Mouse (Mus musculus): ENCODE measurements around the gene Prkca. TPM values are rescaled to one million over a fixed set of nuclear protein-coding genes. Genes with fewer than 3 reads are reported as not detected.
"Not testable (repeated sequence)": the region's sequence is repeated elsewhere in the genome, so short reads cannot be mapped to it uniquely, and the experiment has no call there.

The Prkca gene
- polyA plus RNA-seq, 1 experiment, result 7.4 TPM

DNA sequence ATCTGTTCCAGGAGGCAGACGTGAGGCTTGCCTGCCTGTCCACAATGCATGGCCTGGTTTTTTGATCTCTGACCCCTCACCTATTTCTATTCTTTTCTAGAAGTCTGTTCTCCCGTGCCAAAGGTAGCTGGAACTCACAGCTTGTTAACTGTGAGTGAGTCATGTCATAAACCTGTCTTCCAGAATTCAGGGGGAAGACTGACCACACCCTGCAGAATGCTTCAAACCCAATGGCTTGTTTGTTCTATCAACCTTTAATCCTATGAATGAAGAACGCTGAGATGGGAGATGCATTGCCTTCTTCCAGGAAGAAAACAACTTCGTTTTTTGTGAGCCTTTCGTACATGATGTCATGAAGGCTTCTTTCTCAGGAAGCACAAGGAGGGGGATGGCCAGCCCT is 223.0 kb downstream of the Prkca start:
- Histone ChIP-seq H3K4me3 (ENCODE audit: insufficient read depth, low read depth, low read length) (no peak overlapping the region), H3K27ac (replicated peaks; ENCODE audit: low read depth, low read length) (no peak overlapping the region), H3K4me1 (ENCODE audit: control insufficient read depth, insufficient read depth, insufficient read length, low read length) (no peaks in the 10 kb centered on the region)

DNA sequence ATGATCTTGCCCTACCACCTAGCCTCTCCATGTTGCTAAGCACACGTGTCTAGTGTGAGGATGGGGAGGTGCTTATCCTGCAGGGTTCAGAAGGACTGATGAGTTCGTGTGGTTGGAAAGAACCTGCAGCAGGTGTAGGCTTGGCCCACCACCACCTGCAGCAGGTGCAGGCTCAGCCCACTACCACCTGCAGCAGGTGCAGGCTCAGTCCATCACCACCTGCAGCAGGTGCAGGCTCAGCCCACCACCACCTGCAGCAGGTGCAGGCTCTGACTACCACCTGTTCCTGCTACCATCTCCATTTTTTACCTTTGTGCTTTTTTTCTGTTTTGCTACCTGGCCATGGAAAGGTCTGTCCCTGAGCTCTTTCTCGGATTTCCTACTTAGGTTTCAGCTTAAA is 223.9 kb downstream of the Prkca start:
- Histone ChIP-seq H3K27ac (replicated peaks; ENCODE audit: low read depth, low read length) (no peak overlapping the region), H3K4me3 (ENCODE audit: insufficient read depth, low read depth, low read length) (no peak overlapping the region), H3K4me1 (ENCODE audit: control insufficient read depth, insufficient read depth, insufficient read length, low read length) (no peaks in the 10 kb centered on the region)

DNA sequence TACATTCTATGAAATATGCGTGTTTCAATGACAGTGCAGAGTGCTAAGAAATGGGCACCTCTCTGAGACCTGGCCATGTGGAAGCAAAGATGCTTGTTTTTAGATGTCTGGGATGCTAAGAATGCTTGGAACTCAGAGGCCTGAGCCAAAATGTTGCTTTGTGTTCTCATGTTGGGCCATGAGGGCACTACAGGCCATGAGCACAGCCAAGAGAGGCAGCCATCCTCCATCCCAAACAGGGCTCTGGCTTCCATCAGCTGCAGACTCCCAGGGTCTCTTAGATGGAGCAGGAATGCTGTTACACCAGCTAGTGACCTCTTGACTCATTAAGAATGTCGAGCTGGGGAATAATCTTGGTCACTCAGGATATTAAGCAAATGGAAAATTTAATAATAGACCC is 224.9 kb downstream of the Prkca start:
- Histone ChIP-seq H3K4me1 (ENCODE audit: control insufficient read depth, insufficient read depth, insufficient read length, low read length) (no peaks in the 10 kb centered on the region), H3K4me3 (ENCODE audit: insufficient read depth, low read depth, low read length) (no peak overlapping the region), H3K27ac (replicated peaks; ENCODE audit: low read depth, low read length) (no peak overlapping the region)

DNA sequence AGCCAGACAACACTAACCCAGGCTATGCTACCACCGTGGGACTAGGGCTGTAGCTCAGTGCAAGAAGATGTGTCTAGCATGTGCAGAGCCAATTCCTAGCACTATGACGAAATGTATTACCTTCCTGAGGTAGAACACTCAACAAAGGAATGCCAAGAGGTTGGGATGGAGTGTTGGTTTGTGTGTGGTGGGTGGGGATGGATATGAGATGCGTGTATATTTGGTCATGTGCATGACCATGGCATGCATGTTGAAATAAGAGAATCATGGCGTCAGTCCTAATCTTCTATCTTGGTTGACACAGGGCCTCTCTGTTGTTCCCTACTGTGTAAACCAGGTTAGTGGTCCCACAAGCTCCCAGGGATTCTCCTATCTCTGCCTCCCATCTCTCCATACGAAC is 225.5 kb downstream of the Prkca start:
- H3K4me1 ChIP-seq (ENCODE audit: control insufficient read depth, insufficient read depth, insufficient read length, low read length), result no peaks in the 10 kb centered on the region
- H3K27ac ChIP-seq (replicated peaks; ENCODE audit: low read depth, low read length), result no peak overlapping the region
- H3K4me3 ChIP-seq (ENCODE audit: insufficient read depth, low read depth, low read length), result no peak overlapping the region

DNA sequence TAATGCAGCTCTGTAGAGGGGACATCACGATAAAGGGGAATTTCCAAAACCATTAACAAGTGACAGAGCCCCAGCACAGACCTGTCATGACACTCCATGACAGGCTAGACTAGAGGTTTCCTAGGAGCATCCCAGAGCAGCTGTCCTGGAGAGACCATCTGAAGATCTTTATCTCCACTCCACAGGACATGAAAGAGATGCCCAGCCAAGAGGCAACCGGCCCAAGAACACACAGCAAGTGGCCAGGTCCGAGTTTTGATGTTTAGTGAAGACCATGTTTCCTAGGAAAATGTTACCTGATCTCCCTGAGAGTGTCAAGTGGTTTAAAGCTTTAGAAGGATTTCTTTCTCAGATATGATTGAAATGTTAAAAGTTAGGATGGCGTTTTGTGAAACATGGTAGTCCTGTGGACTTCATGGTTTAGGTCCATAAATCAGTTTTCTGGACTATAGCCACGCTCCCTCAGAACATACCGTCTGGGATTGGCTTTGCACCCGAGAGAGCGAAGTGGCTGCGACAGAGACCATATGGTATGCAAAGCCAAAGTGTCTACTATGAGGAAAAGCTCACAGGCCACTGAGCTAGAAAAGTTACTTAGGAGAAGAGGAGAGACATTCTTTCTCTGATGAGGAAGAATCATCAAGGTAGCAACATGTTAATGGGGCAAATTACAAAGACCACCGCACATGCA is 226.2 kb downstream of the Prkca start:
- Histone ChIP-seq H3K4me1 (ENCODE audit: control insufficient read depth, insufficient read depth, insufficient read length, low read length) (no peaks in the 10 kb centered on the region), H3K4me3 (ENCODE audit: insufficient read depth, low read depth, low read length) (no peak overlapping the region), H3K27ac (replicated peaks; ENCODE audit: low read depth, low read length) (no peak overlapping the region)

DNA sequence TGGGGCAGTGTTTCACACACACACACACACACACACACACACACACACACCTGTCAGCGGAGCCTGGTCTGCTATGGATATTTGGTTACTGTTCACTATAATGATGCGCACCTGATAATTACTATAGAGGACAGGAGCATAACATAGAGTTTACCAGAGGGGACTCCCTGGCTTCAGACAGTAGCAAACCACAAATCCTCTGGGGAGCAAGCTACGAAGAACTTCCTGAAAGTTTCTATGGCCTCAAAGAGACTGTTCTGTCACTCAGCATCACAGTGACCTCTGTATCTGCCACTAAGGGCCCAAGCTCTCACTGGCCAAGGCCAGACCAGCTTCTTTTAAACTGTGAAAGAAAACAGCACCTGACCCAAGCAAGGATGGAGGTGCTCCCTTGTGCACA is 229.6 kb downstream of the Prkca start:
- H3K4me1 ChIP-seq (ENCODE audit: control insufficient read depth, insufficient read depth, insufficient read length, low read length), result no peaks in the 10 kb centered on the region
- H3K27ac ChIP-seq (replicated peaks; ENCODE audit: low read depth, low read length), result no peak overlapping the region
- H3K4me3 ChIP-seq (ENCODE audit: insufficient read depth, low read depth, low read length), result no peak overlapping the region

DNA sequence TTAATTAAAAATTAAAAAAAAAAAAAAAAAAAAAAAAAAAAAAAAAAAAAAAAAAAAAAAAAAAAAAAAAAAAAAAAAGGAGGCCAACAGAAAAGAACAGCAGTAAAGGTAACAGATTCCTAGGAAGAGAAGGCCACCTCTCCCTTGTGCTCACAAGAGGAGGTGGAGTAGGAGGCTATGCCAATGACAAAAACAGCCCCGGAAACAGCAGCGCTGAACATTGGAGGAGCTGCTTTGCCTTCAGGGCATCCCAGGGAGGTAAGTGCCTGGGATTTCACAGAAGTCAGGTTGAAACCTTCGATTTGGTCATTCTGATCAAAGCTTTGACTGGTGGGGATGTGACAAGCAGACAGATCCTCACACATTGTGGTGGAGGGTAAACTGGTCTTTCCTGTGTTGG is 231.3 kb downstream of the Prkca start:
- H3K4me1 ChIP-seq (ENCODE audit: control insufficient read depth, insufficient read depth, insufficient read length, low read length), result no peaks in the 10 kb centered on the region
- no peak overlapping the region for H3K4me3 ChIP-seq (ENCODE audit: insufficient read depth, low read depth, low read length)
- H3K27ac ChIP-seq (replicated peaks; ENCODE audit: low read depth, low read length), result no peak overlapping the region

DNA sequence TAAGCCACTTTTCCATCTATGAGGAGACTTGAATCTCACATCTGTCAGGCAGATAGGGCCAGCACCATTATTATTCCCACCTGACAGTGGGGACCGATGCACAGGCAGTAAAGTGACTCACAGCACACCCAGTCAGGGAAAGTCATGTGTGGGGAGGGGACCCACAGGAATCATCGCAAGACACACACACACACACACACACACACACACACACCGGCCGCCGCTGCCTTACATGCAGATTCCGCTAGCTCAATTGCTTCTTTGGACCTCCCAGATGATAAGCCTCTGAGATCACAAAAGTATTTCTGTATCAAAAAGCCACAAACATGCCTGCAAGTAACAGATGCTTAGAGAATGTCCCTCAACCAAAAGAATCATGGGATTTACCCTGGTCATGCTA is 239.6 kb downstream of the Prkca start:
- Histone ChIP-seq H3K27ac (replicated peaks; ENCODE audit: low read depth, low read length) (no peak overlapping the region), H3K4me3 (ENCODE audit: insufficient read depth, low read depth, low read length) (no peak overlapping the region), H3K4me1 (ENCODE audit: control insufficient read depth, insufficient read depth, insufficient read length, low read length) (peaks cover 2% of the 10 kb centered on the region)

DNA sequence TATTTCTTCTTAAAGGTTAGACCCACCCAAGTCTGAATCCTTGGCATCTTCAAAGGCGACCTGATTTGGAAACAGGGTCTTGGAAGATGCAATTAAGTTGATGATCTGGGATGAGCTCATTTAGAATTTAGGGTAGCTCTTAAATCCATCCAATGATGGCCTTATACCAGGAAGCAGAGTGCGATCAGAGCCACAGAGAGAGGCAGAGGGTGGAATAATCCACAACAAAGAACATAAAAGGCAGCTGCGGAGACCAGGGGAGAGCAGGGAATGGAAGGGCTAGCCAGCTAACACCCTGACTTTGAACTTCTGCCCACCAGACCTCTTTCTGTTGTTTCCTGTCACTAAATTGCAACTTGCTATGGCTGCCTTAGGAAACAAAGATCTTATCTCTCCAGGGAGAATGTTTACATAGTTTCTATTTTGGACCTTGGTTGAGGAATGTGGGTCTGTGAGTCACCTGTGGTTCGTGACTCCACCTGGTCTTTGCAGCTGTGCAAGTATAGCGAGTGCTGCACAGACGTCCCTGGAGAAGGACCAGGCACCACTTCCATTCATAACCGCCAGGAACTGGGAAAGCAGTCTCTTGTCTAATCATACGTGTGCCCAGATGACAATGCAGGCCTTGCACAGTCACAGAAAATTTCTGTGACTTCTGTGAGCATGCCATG is 242.3 kb downstream of the Prkca start:
- Histone ChIP-seq H3K27ac (replicated peaks; ENCODE audit: low read depth, low read length) (no peak overlapping the region), H3K4me1 (ENCODE audit: control insufficient read depth, insufficient read depth, insufficient read length, low read length) (peaks cover 2% of the 10 kb centered on the region), H3K4me3 (ENCODE audit: insufficient read depth, low read depth, low read length) (no peak overlapping the region)

DNA sequence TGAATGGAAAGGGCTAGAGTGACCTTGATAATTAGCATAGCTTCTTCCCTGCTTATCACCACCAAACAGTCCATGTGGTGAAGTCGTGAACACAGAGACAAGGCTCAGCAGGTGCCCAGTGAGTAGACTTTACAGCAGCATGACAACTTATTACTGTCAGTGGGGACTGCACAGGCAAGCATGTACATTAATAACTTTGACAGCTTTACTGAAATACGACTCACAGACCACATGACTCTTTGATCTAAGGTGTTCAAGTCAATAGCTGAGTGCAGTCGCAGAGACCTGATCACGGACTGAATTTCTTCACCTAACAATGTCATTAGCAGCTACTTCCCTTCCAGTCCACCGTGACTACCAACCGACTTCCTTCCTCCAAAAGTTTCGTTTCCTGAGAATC is 245.4 kb downstream of the Prkca start:
- peaks cover 2% of the 10 kb centered on the region; the same call in 1 of the 2 replicates for H3K4me1 ChIP-seq (ENCODE audit: control insufficient read depth, insufficient read depth, insufficient read length, low read length)
- H3K27ac ChIP-seq (replicated peaks; ENCODE audit: low read depth, low read length), result no peak overlapping the region
- H3K4me3 ChIP-seq (ENCODE audit: insufficient read depth, low read depth, low read length), result no peak overlapping the region

DNA sequence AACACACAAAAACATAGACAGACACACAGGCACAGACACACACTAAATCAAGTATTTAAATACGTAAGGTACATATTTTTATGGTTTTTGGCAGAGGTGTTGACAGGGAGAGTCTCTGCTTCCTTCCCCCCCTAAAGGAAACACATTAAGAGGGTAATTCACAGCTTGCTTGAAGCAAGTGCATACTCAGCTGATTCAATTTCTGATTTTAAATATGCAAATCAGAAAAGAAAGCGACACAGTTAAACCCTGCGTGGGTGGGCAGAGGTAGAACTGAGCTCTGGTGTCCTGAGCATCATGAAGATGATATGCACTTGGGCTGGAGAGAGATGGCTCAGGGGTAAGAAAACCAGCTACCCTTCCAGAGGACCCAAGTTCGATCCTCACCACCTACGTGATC is 248.9 kb downstream of the Prkca start:
- Histone ChIP-seq H3K27ac (replicated peaks; ENCODE audit: low read depth, low read length) (no peak overlapping the region), H3K4me1 (ENCODE audit: control insufficient read depth, insufficient read depth, insufficient read length, low read length) (no peaks in the 10 kb centered on the region; the same call in 1 of the 2 replicates), H3K4me3 (ENCODE audit: insufficient read depth, low read depth, low read length) (no peak overlapping the region)

DNA sequence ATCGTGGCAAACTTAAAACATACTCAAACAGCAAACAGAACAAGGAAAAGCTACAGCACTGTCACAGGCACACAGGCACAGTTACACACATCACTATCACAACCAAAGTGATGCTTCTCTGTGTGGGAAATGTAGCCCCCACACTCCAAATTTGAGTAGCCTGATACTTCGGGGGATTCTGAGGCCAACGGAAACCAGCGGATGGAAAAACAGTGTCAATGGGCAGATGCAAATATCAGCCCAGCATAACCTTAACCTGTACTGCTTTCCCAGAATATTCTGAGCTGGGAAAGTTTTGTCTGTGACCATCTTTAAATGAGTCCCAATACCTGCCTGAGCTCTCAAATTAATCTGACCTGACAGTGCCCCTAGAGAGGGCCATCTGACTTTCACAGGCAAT is 250.5 kb downstream of the Prkca start:
- H3K4me3 ChIP-seq (ENCODE audit: insufficient read depth, low read depth, low read length), result no peak overlapping the region
- H3K27ac ChIP-seq (replicated peaks; ENCODE audit: low read depth, low read length), result no peak overlapping the region
- no peaks in the 10 kb centered on the region; the same call in 1 of the 2 replicates for H3K4me1 ChIP-seq (ENCODE audit: control insufficient read depth, insufficient read depth, insufficient read length, low read length)

DNA sequence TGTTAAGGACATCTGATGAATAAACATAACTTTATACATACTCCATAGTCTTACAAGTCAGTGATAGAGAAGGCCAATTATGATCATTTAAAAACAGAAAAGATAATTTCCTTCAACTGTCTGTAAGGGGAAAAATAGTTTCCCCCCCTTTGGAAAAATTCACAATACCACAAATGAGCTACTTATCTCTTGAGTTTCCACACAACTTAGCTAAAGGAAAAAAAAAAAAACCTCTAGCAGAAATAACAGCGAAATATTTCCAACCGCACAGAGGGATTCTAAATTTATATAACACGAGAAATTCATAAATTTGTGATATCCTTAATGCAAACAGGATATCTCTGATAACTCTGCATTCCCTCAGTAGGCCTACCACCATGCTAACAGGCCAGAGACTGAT is 252.5 kb downstream of the Prkca start:
- H3K27ac ChIP-seq (replicated peaks; ENCODE audit: low read depth, low read length), result no peak overlapping the region
- H3K4me3 ChIP-seq (ENCODE audit: insufficient read depth, low read depth, low read length), result no peak overlapping the region
- H3K4me1 ChIP-seq (ENCODE audit: control insufficient read depth, insufficient read depth, insufficient read length, low read length), result no peaks in the 10 kb centered on the region

DNA sequence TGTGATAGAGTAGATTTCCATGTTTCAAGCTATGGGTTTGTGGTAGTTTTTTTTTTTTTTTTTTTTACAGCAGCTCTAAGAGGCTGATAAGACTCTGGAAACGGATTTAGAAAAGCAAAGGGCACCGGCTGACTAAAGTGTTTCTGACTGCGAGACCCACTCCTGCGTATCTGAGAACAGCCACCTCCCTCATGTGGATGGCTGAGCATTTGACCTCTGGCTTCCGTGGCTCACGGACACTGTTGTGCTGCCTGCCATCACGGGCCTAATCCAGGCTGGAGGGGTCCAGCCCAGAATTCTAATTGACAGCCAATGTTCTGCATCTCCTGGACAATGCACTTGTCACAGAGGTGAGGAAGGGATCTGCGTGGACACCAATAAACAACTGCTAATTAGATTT is 253.0 kb downstream of the Prkca start:
- no peaks in the 10 kb centered on the region for H3K4me1 ChIP-seq (ENCODE audit: control insufficient read depth, insufficient read depth, insufficient read length, low read length)
- no peak overlapping the region for H3K27ac ChIP-seq (replicated peaks; ENCODE audit: low read depth, low read length)
- H3K4me3 ChIP-seq (ENCODE audit: insufficient read depth, low read depth, low read length), result no peak overlapping the region

DNA sequence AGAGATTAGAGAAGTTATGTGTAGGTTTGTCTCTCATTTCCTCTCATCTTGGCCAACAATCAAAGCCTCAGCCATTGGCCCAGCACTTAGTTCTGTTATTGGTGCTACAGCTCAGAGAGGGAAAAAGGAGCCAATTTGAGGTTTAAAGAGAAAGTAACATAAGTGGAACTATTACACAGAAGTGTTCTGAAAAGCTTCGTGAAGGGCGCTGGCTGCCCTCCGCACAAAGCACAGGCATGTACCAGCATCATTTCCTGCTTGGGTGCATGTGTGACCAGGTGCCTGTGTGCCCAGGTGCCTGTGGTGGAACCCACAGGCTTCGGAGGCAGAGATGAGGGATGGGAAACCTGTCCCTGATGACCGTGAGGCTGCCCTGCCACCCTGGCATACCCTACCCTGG is 255.7 kb downstream of the Prkca start:
- Histone ChIP-seq H3K4me3 (ENCODE audit: insufficient read depth, low read depth, low read length) (no peak overlapping the region), H3K27ac (replicated peaks; ENCODE audit: low read depth, low read length) (no peak overlapping the region), H3K4me1 (ENCODE audit: control insufficient read depth, insufficient read depth, insufficient read length, low read length) (no peaks in the 10 kb centered on the region)

DNA sequence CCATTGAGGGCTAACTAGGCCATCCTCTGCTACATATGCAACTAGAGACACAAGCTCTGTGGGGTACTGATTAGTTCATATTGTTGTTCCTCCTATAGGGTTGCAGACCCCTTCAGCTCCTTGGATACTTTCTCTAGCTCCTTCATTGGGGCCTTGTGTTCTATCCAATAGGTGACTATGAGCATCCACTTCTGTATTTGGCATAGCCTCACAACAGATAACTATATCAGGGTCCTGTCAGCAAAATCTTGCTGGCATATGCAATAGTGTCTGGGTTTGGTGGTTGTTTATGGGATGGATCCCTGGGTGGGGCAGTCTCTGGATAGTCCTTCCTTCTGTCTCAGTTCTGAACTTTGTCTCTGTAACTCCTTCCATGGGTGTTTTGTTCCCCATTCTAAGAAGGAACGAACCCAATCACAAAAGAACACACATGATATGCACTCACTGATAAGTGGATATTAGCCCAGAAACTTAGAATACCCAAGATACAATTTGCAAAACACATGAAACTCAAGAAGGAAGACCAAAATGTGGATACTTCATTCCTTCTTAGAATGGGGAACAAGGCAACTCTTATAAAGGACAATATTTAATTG is 256.5 kb downstream of the Prkca start:
- not testable (repeated sequence) for H3K27ac ChIP-seq (replicated peaks; ENCODE audit: low read depth, low read length); H3K4me3 ChIP-seq (ENCODE audit: insufficient read depth, low read depth, low read length); H3K4me1 ChIP-seq (ENCODE audit: control insufficient read depth, insufficient read depth, insufficient read length, low read length)

Measured in brown adipose tissue, adult 24 weeks (tissue).